Mouse (Mus musculus) left cerebral cortex, postnatal 14 days (tissue): ENCODE results near the gene Pmm1. TPM values are rescaled to one million over a fixed set of nuclear protein-coding genes. Genes with fewer than 3 reads are reported as not detected.

Source experiments
- DNase-seq, 2 experiments: peaks; one replicate each; pipeline ENCODE4 v3.0.0; 2021 to 2022; ENCODE audit warnings: low spot score in 2 of 2, mixed read lengths in 1 of 2
- intact Hi-C: fragments of 180-260 bp; cut with DNase I; formaldehyde crosslinking; loops from one replicate; pipeline ENCODE4 v1.15.1; 2025
- total RNA-seq, 2 experiments: library from RNA; stranded (reverse); gene quantifications; 2 replicates each; pipeline ENCODE4 v1.2.3; 2021

The Pmm1 gene
- total RNA-seq, 2 experiments from 2014 or later, result 190 to 201 TPM

GRCm38 (mm10) chr15:81964262-81964661 is 3.5 kb upstream of the Pmm1 start:
- no peak for DNase-seq
- intact Hi-C loops, result no loop called here

- intact Hi-C loops, result loop anchor here (2.0 kb wide), 1 partner anchor 28 kb away; no protein-coding TSS in a partner anchor
- no peak for DNase-seq
These were observed 335 bp upstream of the Pmm1 start for GRCm38 (mm10) chr15:81961078-81961451.

- intact Hi-C loops, result no loop called here
These were observed 1.8 kb downstream of the Pmm1 start for GRCm38 (mm10) chr15:81958906-81959305.

GRCm38 (mm10) chr15:81957598-81957997 is 3.1 kb downstream of the Pmm1 start:
- intact Hi-C loops, result no loop called here
- DNase-seq, result peak in 1 of 2 experiments; percentile 60

More at GRCm38 (mm10) chr15:81958906-81959305, 1.8 kb downstream of the Pmm1 start:
- DNase-seq, result no peak

- intact Hi-C loops, result no loop called here
- DNase-seq, result peak; percentile 65 to 79
These were observed 4.3 kb downstream of the Pmm1 start for GRCm38 (mm10) chr15:81956457-81956856.

GRCm38 (mm10) chr15:81955414-81955813 is 5.3 kb downstream of the Pmm1 start:
- no peak for DNase-seq
- intact Hi-C loops, result no loop called here

GRCm38 (mm10) chr15:81954716-81955115 is 6.0 kb downstream of the Pmm1 start:
- DNase-seq, result no peak
- intact Hi-C loops, result no loop called here

GRCm38 (mm10) chr15:81954151-81954583 is 6.6 kb downstream of the Pmm1 start:
- DNase-seq, result peak in 1 of 2 experiments; percentile 2
- intact Hi-C loops, result no loop called here

GRCm38 (mm10) chr15:81952310-81952709 is 8.4 kb downstream of the Pmm1 start:
- intact Hi-C loops, result no loop called here

GRCm38 (mm10) chr15:81951159-81951558 is 9.6 kb downstream of the Pmm1 start:
- intact Hi-C loops, result no loop called here
- DNase-seq, result no peak

More at GRCm38 (mm10) chr15:81952310-81952709, 8.4 kb downstream of the Pmm1 start:
- no peak for DNase-seq

GRCm38 (mm10) chr15:81950716-81951115 is 10.0 kb downstream of the Pmm1 start:
- intact Hi-C loops, result no loop called here
- DNase-seq, result no peak

GRCm38 (mm10) chr15:81949476-81950131 is 11.1 kb downstream of the Pmm1 start:
- intact Hi-C loops, result no loop called here
- DNase-seq, result no peak

GRCm38 (mm10) chr15:81949076-81949475 is 11.7 kb downstream of the Pmm1 start:
- DNase-seq, result no peak
- intact Hi-C loops, result no loop called here

GRCm38 (mm10) chr15:81943176-81943749 is 17.5 kb downstream of the Pmm1 start:
- no peak for DNase-seq
- intact Hi-C loops, result no loop called here

- intact Hi-C loops, result no loop called here
- no peak for DNase-seq
These were observed 19.7 kb downstream of the Pmm1 start for GRCm38 (mm10) chr15:81941010-81941409.

GRCm38 (mm10) chr15:81940219-81940618 is 20.5 kb downstream of the Pmm1 start:
- no peak for DNase-seq
- intact Hi-C loops, result no loop called here

- intact Hi-C loops, result loop anchor here (5.0 kb wide), 1 partner anchor 48 kb away; the partner anchor contains the start of gene Xrcc6
- no peak for DNase-seq
These were observed 21.0 kb downstream of the Pmm1 start for GRCm38 (mm10) chr15:81939774-81940173.

- no peak for DNase-seq
- intact Hi-C loops, result loop anchor here (5.0 kb wide), 1 partner anchor 48 kb away; the partner anchor contains the start of gene Xrcc6
These were observed 21.5 kb downstream of the Pmm1 start for GRCm38 (mm10) chr15:81939157-81939715.

GRCm38 (mm10) chr15:81938246-81938645 is 22.5 kb downstream of the Pmm1 start:
- intact Hi-C loops, result loop anchor here (5.0 kb wide), 1 partner anchor 49 kb away; the partner anchor contains the start of gene Xrcc6
- DNase-seq, result peak; percentile 40 to 68
